Mouse (Mus musculus) cortical plate, adult 2 months (tissue): ENCODE data around the gene Phactr3.

ENCODE experiments used
- CTCF ChIP-seq: fragments of 200-500 bp; IDR thresholded peaks from 2 replicates; pipeline ENCODE4 v1.5.1; 2011; ENCODE audit warnings: mild to moderate bottlenecking, control low read depth, low read length; ENCODE audit not compliant: insufficient read depth; ENCODE audit errors: extremely low read depth
- POLR2A ChIP-seq: fragments of 200-500 bp; IDR thresholded peaks from 2 replicates; pipeline ENCODE4 v1.6.1; 2011; ENCODE audit warnings: mild to moderate bottlenecking, low read length, control low read depth; ENCODE audit not compliant: insufficient read depth; ENCODE audit errors: extremely low read depth

GRCm38 (mm10) chr2:178214531-178214930, 95.8 kb downstream of the Phactr3 start:
- TF ChIP-seq POLR2A (no peak), CTCF (no peak)
